8 mouse cellular contexts compared by ENCODE assay signal in the genomic region with DNA sequence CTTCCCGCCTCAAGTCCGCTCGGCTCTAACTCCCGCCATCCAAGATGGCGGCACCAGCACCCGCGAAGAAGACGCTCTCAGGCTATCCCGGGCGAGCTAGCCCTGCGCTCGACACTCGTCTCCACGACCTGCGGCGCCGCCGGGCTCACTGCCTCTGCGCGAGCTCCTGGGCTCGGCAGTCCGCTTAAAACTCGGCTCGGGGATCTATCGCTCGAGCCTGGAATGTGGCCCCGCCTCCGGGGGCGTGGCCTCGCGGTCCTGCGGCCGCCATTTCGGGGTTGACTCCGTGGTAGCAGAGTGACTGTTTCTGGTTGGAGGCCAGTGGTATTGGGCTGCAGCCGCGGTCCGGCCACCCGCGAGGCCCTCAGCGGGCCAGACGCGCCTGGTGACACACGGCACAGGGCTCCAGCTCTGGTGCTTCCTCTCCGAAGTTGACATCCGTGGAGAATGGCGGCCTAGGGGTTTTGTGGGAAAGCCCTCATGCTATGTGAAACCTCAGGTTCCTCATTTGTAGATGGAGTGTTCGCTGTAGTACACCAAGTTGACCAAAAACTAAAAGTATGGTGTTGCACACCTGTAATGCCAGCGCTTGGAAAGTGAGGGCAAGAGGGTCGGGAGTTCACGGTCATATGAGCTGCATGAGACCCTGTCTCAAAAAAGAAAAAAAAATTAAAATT. TPM values are rescaled to one million over a fixed set of nuclear protein-coding genes. Genes with fewer than 3 reads are reported as not detected.
A peak's percentile ranks its signal among the peaks of the same experiment; 100 is the strongest.
DNase-seq lines count a peak whose midpoint lies in the region; ATAC-seq lines count a peak whose summit lies in the region.

A gene (minus strand): TSS at position 184 of the 677 bp plus-strand sequence.

- H3K27me3 ChIP-seq in heart, embryonic 13.5 days (replicated peaks) = no peaks in the 10 kb centered on the region
- no peaks in the 10 kb centered on the region for H3K27me3 ChIP-seq in liver, embryonic 12.5 days (replicated peaks)
- no peaks in the 10 kb centered on the region for H3K27me3 ChIP-seq in stomach, embryonic 15.5 days (replicated peaks)

- H3K4me3 ChIP-seq in heart, embryonic 13.5 days = peak within 1 kb of the TSS; percentile 98
- H3K4me3 ChIP-seq in liver, embryonic 12.5 days = peak within 1 kb of the TSS; percentile 91
- peak within 1 kb of the TSS; percentile 71 for H3K4me3 ChIP-seq in stomach, embryonic 15.5 days (replicated peaks)

- H3K36me3 ChIP-seq in heart, embryonic 13.5 days = no peaks in the 10 kb centered on the region
- H3K36me3 ChIP-seq in liver, embryonic 12.5 days = no peaks in the 10 kb centered on the region
- H3K36me3 ChIP-seq in stomach, embryonic 15.5 days = no peaks in the 10 kb centered on the region

- peak within 1 kb of the TSS; percentile 100 for H3K9ac ChIP-seq in heart, embryonic 13.5 days
- H3K9ac ChIP-seq in liver, embryonic 12.5 days = peak within 1 kb of the TSS; percentile 98
- peak within 1 kb of the TSS; percentile 92 for H3K9ac ChIP-seq in stomach, embryonic 15.5 days

- peak within 1 kb of the TSS; percentile 81 for H3K4me2 ChIP-seq in heart, embryonic 13.5 days
- H3K4me2 ChIP-seq in liver, embryonic 12.5 days = peak within 1 kb of the TSS; percentile 88
- H3K4me2 ChIP-seq in stomach, embryonic 15.5 days = peak within 1 kb of the TSS; percentile 76

- WGBS in heart, embryonic 13.5 days = 1% methylated on average over 51 of the region's 51 CpGs
- WGBS in liver, embryonic 12.5 days (ENCODE audit: insufficient replicate concordance) = under 1% methylated on average over 51 of the region's 51 CpGs
- WGBS in stomach, embryonic 15.5 days = under 1% methylated on average over 51 of the region's 51 CpGs

- H3K27ac ChIP-seq in heart, embryonic 13.5 days (replicated peaks) = peak within 1 kb of the TSS; percentile 99
- peak within 1 kb of the TSS; percentile 98 for H3K27ac ChIP-seq in liver, embryonic 12.5 days
- H3K27ac ChIP-seq in stomach, embryonic 15.5 days = peak within 1 kb of the TSS; percentile 96

- ATAC-seq in erythroid progenitor cell, adult 5-6 weeks (replicated peaks; ENCODE audit: low FRiP score, poor library complexity, severe bottlenecking) = peak; percentile 93
- peak; percentile 97 for ATAC-seq in heart, embryonic 13.5 days (ENCODE audit: extremely low read depth, insufficient number of reproducible peaks, low FRiP score, low TSS enrichment)
- ATAC-seq in liver, embryonic 12.5 days = peak; percentile 99
- peak; percentile 98 for ATAC-seq in stomach, embryonic 15.5 days (ENCODE audit: insufficient read depth, low FRiP score, low read depth)

- no peaks in the 10 kb centered on the region for H3K9me3 ChIP-seq in heart, embryonic 13.5 days
- no peaks in the 10 kb centered on the region for H3K9me3 ChIP-seq in liver, embryonic 12.5 days (replicated peaks)
- no peaks in the 10 kb centered on the region for H3K9me3 ChIP-seq in stomach, embryonic 15.5 days

- peaks cover 46% of the 10 kb centered on the region for H3K4me1 ChIP-seq in heart, embryonic 13.5 days
- peaks cover 52% of the 10 kb centered on the region for H3K4me1 ChIP-seq in liver, embryonic 12.5 days
- H3K4me1 ChIP-seq in stomach, embryonic 15.5 days = peaks cover 10% of the 10 kb centered on the region

- peak; percentile 99 for DNase-seq in CD4-positive helper T cell, adult 2 months (ENCODE audit: low read depth, low spot score)
- peak; percentile 95 for DNase-seq in brain, embryonic 18.5 days (ENCODE audit: low read depth, low spot score)
- peak; percentile 99 for DNase-seq in kidney, postnatal 10 days
- peak; percentile 95 to 97 for DNase-seq in natural killer cell, adult 2 months (ENCODE audit: low spot score in 2 of 2)

RNA-seq across cellular contexts. Expression of the gene that starts here (rescaled TPM):
- total RNA-seq in erythroid progenitor cell, adult 5-6 weeks (2015; ENCODE audit: low replicate concordance) = 84.0 and 100 TPM in 2 replicates
- total RNA-seq in erythroid progenitor cell, adult 5-6 weeks (2017; ENCODE audit: low replicate concordance) = 21.3 and 46.2 TPM in 2 replicates
- polyA plus RNA-seq in heart, embryonic 13.5 days (2015; fragmentation: Nextera tagmentation; extraction: Ambion mirVana) = 85.0 and 85.7 TPM in 2 replicates
- 52.4 and 53.2 TPM in 2 replicates for polyA plus RNA-seq in liver, embryonic 12.5 days (2016; fragmentation: Nextera tagmentation; extraction: Ambion mirVana)
- polyA plus RNA-seq in stomach, embryonic 15.5 days (2015; fragmentation: Nextera tagmentation; extraction: Ambion mirVana) = 85.6 and 88.2 TPM in 2 replicates

Comparison
In these comparisons a context has a peak if more than half of its experiments do, and no peak if none do; other contexts are left out.
1. Peak in every context shown above with its lines: DNase-seq, ATAC-seq, H3K4me3 ChIP-seq and H3K27ac ChIP-seq.